Mouse (Mus musculus) gastrocnemius, postnatal 4 days (tissue): ENCODE results near the gene 1810062G17Rik. TPM values are rescaled to one million over a fixed set of nuclear protein-coding genes. Genes with fewer than 3 reads are reported as not detected.
A peak's percentile ranks its signal among the peaks of the same experiment; 100 is the strongest.

Experiments
- DNase-seq, 2 experiments: peaks; one replicate each; pipeline ENCODE4 v3.0.0; 2021 to 2022; ENCODE audit warnings: low spot score in 2 of 2, mixed read lengths in 2 of 2
- long read RNA-seq, 2 experiments: library from polyadenylated mRNA; stranded (forward); transcript quantifications; one replicate each; pipeline ENCODE4 v2.0.0; 2021
- total RNA-seq, 2 experiments: library from RNA; stranded (reverse); gene quantifications; 2 replicates each; pipeline ENCODE4 v1.2.3; 2021

Gene 1810062G17Rik
- total RNA-seq = 1 to 10 TPM; 1.0 to 1.4 TPM
- long read RNA-seq, experiment 1, partial matches to known transcripts = 2 of 2 reads
- long read RNA-seq, experiment 1, other reads (novel, unspliced or antisense) = 0 of 2 reads
- long read RNA-seq, experiment 2, partial matches to known transcripts = 1 of 3 reads
- long read RNA-seq, experiment 2, other reads (novel, unspliced or antisense) = 2 of 3 reads

- DNase-seq = peak; percentile 95 to 99
Observed at GRCm38 (mm10) chr3:36475532-36476087, at the start of gene 1810062G17Rik, which contains the start of gene Anxa5. TSS of gene 1810062G17Rik (plus strand) at chr3:36475937. TSS of gene Anxa5 (minus strand) at chr3:36475894.

- DNase-seq = no peak
Observed at GRCm38 (mm10) chr3:36427386-36427785, 48.4 kb upstream of the 1810062G17Rik start.

- DNase-seq = no peak
Observed at GRCm38 (mm10) chr3:36430360-36430759, 45.4 kb upstream of the 1810062G17Rik start.

- no peak for DNase-seq
Observed at GRCm38 (mm10) chr3:36440280-36440679, 35.5 kb upstream of the 1810062G17Rik start.

GRCm38 (mm10) chr3:36442426-36442825 lies 33.3 kb upstream of the 1810062G17Rik start:
- DNase-seq = peak in 1 of 2 experiments; percentile 30

GRCm38 (mm10) chr3:36446041-36446440 lies 29.7 kb upstream of the 1810062G17Rik start:
- no peak for DNase-seq

- no peak for DNase-seq
Observed at GRCm38 (mm10) chr3:36446506-36446905, 29.2 kb upstream of the 1810062G17Rik start.

GRCm38 (mm10) chr3:36446918-36447317 lies 28.8 kb upstream of the 1810062G17Rik start:
- DNase-seq = no peak

GRCm38 (mm10) chr3:36449292-36450165 lies 26.2 kb upstream of the 1810062G17Rik start:
- peak in 1 of 2 experiments; percentile 22 for DNase-seq

GRCm38 (mm10) chr3:36452502-36452901 lies 23.2 kb upstream of the 1810062G17Rik start:
- DNase-seq = no peak

GRCm38 (mm10) chr3:36455124-36455523 lies 20.6 kb upstream of the 1810062G17Rik start:
- peak in 1 of 2 experiments; percentile 23 for DNase-seq

- DNase-seq = peak in 1 of 2 experiments; percentile 34
Observed at GRCm38 (mm10) chr3:36455566-36455965, 20.2 kb upstream of the 1810062G17Rik start.

- no peak for DNase-seq
Observed at GRCm38 (mm10) chr3:36460717-36461116, 15.0 kb upstream of the 1810062G17Rik start.

GRCm38 (mm10) chr3:36461819-36462218 lies 13.9 kb upstream of the 1810062G17Rik start:
- no peak for DNase-seq

GRCm38 (mm10) chr3:36462348-36462747 lies 13.4 kb upstream of the 1810062G17Rik start:
- DNase-seq = no peak

GRCm38 (mm10) chr3:36465538-36465937 lies 10.2 kb upstream of the 1810062G17Rik start:
- no peak for DNase-seq

- no peak for DNase-seq
Observed at GRCm38 (mm10) chr3:36467632-36468031, 8.1 kb upstream of the 1810062G17Rik start.

- DNase-seq = peak in 1 of 2 experiments; percentile 16
Observed at GRCm38 (mm10) chr3:36468871-36469270, 6.9 kb upstream of the 1810062G17Rik start.

- DNase-seq = no peak
Observed at GRCm38 (mm10) chr3:36471856-36472255, 3.9 kb upstream of the 1810062G17Rik start.

- DNase-seq = no peak
Observed at GRCm38 (mm10) chr3:36473222-36473621, 2.5 kb upstream of the 1810062G17Rik start.

GRCm38 (mm10) chr3:36474421-36474820 lies 1.3 kb upstream of the 1810062G17Rik start:
- no peak for DNase-seq
